Comparison of ENCODE assay signal across 18 mouse cellular contexts in genomic region chr6:38672011-38672410, GRCm38 (mm10). TPM values are rescaled to one million over a fixed set of nuclear protein-coding genes. Genes with fewer than 3 reads are reported as not detected.
"Had no signal": no experiment of that assay in that cellular context is flagged by ENCODE, and none has a peak within 500 bp of the region (broad histone marks: within the 10 kb centered on the region; RNA-seq: fewer than 3 reads in every experiment).

No protein-coding gene starts in this region.

- H3K27ac ChIP-seq: neural tube, embryonic 12.5 days; neural tube, embryonic 13.5 days; neural tube, embryonic 15.5 days; stomach, embryonic 15.5 days; stomach, postnatal 0 days had no signal

- H3K4me3 ChIP-seq: neural tube, embryonic 12.5 days; neural tube, embryonic 13.5 days; neural tube, embryonic 15.5 days; stomach, embryonic 15.5 days had no signal

- DNase-seq: retina, postnatal 1 day; right cerebral cortex, adult 18-20 months; right cerebral cortex, postnatal 14 days; right cerebral cortex, postnatal 25 days; right cerebral cortex, postnatal 4 days; spleen, adult 18-20 months; thymus, adult 18-20 months; thymus, adult 2 months; thymus, postnatal 14 days; thymus, postnatal 25 days; thymus, postnatal 36 days; thymus, postnatal 4 days had no signal

- H3K9ac ChIP-seq: neural tube, embryonic 12.5 days; neural tube, embryonic 13.5 days; neural tube, embryonic 15.5 days; stomach, embryonic 15.5 days had no signal

- H3K9me3 ChIP-seq: neural tube, embryonic 12.5 days; neural tube, embryonic 13.5 days; neural tube, embryonic 15.5 days; stomach, embryonic 15.5 days had no signal

- H3K36me3 ChIP-seq: neural tube, embryonic 12.5 days; neural tube, embryonic 13.5 days; stomach, embryonic 15.5 days had no signal

- H3K27me3 ChIP-seq: neural tube, embryonic 12.5 days; neural tube, embryonic 13.5 days; neural tube, embryonic 15.5 days; stomach, embryonic 15.5 days had no signal

- H3K4me1 ChIP-seq: neural tube, embryonic 12.5 days; neural tube, embryonic 13.5 days; neural tube, embryonic 15.5 days; stomach, embryonic 15.5 days had no signal

RNA-seq across cellular contexts. Expression of gene Clec2l, which starts 9.1 kb away (rescaled TPM):
- total RNA-seq: neutrophil, adult 5-6 weeks had no signal
